Mouse (Mus musculus): ENCODE data around the gene Gm9958. TPM values are rescaled to one million over a fixed set of nuclear protein-coding genes. Genes with fewer than 3 reads are reported as not detected.

The Gm9958 gene
- total RNA-seq, 2 experiments from 2014 or later = 1.5 to 2.4 TPM

DNA sequence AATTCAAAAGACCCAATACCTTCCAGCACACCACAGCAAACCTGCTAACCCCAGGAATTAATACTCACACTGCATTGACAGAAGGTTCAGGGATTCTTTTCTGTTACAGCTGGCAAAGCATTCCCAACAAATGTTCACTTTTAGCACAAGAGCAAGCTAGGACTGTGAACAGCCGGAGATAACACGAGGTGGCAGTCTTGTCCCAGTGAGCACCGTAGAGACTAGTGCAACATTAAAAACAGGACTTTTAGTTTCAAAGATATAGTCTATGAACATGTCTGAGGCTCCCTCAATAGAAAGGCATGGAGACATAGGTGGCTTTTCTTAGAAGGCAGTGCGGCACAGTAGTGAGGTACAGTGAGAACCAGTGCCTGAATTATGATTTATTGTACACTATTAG lies 38.2 kb downstream of the Gm9958 start:
- peak; percentile 56 to 66 for DNase-seq (ENCODE audit: low spot score in 2 of 2)

GRCm38 (mm10) chr5:90414142-90414924 lies 47.3 kb downstream of the Gm9958 start:
- no peak for DNase-seq (ENCODE audit: low spot score in 2 of 2)

DNA sequence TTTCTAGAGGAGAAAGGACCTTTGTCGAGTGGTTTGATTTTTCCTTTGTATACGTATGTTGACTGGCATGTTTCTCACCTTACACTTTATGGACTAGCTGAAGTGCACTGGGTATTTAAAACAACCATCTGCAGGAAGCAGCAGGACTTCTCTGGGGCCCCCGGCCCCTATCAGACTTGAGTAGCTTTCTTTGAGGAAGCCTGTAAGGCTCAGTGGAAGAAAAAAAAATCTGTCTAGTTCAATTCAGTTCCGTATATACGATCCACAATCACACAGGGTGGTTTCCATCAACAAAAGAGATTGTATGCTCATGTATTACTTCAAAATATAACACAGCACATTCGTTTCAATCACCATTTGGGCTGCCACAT lies 47.9 kb downstream of the Gm9958 start:
- DNase-seq (ENCODE audit: low spot score in 2 of 2) = no peak

Other genes with a start within 250 kb of the Gm9958 start
- gene Cox18, start 143.2 kb upstream of the Gm9958 start, total RNA-seq (2021) = 10 to 100 TPM; 26.8 to 29.4 TPM
- 100 to 1,000 TPM; 106 to 109 TPM for gene Ankrd17, start 627 bp upstream of the Gm9958 start, total RNA-seq (2021)
- gene Alb, start 93.7 kb downstream of the Gm9958 start, total RNA-seq (2021) = not detected
- gene Afp, start 123.5 kb downstream of the Gm9958 start, total RNA-seq (2021) = not detected
- not detected for gene Afm, start 151.7 kb downstream of the Gm9958 start, total RNA-seq (2021)
- under 1 TPM in 1 of 2 experiments, not detected in 1; 0.21 TPM for gene 5830473C10Rik, start 193.9 kb downstream of the Gm9958 start, total RNA-seq (2021)